Mouse (Mus musculus) testis, postnatal 14 days (tissue): ENCODE data around the gene Vps37c.
A peak's percentile ranks its signal among the peaks of the same experiment; 100 is the strongest.

ENCODE experiments used
- DNase-seq: peaks from one replicate; pipeline ENCODE4 v3.0.0; 2021; ENCODE audit warnings: low spot score

The Vps37c gene

GRCm38 (mm10) chr19:10689470-10690166 is 1.1 kb downstream of the Vps37c start:
- DNase-seq: no peak

GRCm38 (mm10) chr19:10690336-10690735 is 1.8 kb downstream of the Vps37c start:
- DNase-seq: no peak

- no peak for DNase-seq
Observed at GRCm38 (mm10) chr19:10691121-10691520, 2.6 kb downstream of the Vps37c start.

GRCm38 (mm10) chr19:10691660-10692059 is 3.1 kb downstream of the Vps37c start:
- no peak for DNase-seq

DNA sequence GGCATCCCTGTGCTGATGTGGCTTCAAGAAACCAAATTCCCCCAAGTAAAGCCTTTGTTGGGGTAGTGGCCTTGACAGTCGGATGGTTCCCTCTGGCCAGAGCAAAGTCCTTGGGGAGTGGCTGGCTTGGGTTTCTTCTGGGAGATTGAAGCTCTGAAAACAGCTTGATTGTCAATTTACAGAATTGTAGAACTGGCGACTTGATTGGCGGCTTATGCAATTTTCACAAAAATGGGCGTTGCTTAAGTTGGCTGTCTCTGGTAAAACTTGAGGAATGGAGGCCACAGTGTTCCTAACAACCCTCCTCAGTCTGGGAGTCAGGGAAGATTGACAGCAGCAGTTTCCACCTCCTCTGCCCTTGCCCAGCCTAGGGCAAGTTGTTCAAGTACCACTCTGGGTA is 3.8 kb downstream of the Vps37c start:
- no peak for DNase-seq

DNA sequence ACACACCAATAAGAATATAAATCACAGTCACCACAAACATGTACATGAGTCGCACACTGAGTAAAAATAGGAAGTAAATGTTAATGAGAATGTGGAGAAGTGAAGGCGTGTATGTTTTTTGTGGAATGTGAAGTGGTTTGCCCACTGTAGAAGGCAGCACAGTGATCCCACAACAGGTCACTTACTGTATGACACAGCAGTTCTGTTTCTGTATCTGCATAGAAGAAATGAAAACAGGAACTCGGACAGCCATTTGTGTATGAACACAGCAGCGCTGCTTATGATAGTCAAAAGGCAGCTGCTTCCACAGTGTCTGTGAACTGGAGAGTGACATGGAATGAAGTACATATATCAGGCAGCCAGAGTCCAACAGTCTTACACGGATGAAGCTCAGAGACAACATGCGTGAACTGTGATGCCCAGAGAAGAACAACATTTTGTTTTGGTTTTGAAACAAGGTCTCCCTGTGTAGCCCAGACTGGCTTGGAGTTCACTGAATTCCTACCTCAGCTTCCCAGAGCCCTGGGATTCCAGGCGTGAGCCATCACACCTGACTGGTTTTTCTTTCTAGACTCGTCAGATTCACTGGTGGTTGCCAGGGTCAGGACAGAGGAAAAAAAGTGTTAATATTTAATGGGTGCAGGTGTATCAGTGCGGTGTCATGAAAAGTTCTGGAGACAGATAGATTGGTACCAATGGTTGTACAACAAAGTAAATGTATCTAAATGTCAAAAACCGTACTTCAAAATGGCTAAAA is 5.6 kb downstream of the Vps37c start:
- no peak for DNase-seq

- no peak for DNase-seq
Observed at GRCm38 (mm10) chr19:10695801-10696200, 7.3 kb downstream of the Vps37c start.

DNA sequence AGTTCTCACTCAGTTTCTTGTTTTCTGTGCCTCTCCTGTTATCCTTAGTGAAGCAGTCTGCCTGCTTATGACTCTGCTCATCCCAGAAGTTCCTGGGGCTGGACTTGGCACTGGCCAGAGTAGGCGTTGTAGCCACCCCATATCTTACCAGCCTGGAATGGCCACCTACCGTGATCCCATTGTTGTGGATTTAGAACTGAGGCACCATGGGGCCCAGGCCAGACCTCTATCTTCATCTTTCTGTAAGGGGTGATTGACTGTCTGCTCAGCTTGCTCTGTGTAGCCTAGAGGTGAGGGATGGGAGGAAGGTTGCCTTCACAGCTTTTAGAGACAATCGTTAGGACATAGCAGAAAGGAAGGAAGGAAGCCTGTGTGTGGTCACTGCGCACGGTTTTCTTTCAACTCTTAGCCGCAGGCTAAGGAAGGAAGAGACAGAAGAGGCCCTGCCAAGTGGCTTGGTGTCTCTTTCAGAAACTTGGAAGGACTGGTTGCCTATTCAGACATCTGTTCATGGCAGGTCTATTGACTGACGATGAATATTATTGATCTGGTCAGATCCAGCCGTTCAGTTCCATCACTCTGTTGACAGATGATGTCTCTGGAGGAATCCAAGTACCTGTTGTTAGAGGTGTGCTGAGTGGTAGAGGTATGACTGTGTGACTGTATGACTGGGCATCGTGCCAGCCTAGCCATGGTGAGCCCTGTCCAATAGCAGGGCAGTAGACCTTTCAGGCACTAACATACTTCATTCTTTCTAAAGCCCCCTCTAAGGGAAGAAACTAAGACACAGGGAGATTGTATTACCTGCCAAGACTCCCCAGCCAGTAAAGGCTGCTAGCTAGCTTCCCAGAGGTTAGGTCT is 9.8 kb downstream of the Vps37c start:
- no peak for DNase-seq

- DNase-seq: no peak
Observed at GRCm38 (mm10) chr19:10699851-10700250, 11.3 kb downstream of the Vps37c start.

DNA sequence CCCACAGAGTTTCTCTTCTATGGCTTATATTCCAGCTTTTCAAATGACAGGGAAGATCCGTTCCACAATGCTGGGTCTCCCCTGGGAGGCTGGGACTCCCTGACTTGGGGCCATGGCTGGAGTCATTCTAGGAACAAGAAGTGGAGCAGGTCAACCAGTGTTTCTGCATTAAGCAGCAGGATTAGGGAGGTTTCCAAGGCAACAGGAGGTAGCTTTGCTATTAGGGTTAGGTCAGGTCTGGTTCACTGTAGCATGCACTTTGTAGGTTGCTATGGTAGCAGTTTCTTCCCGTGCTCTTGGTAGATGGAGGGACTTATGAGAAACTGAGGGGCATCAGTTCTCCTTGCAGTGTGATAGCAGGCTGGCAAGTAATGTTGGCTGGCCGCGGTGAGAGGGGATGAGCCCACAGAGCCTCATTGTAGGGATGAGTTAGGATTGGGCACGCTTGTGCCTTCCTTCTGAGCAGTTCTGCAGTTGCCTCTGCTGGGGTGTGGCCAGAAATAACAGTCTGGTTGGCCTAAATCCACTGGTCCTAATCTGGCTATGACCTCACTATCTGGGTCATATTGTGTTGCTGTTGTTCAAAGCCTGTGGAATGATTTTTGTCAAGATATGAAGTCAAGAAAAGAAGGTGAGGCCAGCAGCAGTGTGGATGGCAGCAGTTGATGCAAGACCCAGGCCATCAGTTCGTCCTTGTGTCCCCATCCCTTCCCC is 12.6 kb downstream of the Vps37c start:
- DNase-seq: no peak

DNA sequence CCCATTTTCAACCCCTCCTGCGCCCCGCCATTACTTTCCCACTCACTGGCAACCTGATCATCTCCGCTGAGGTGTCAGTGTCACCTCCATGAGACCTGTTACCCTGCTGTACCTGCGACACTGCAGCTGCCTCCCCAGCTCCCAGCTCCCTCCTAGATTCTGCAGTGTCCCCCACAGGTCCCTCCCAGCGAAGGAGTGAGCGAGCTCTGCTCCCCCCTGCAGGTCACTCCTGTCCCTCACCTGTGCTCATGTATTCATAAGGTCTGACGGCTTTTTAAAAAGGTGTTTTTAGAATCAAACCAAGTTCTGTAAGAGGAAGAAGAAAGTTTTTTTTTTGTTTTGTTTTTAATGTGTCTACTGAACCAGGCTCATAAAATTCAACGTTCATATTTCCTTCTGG is 13.6 kb downstream of the Vps37c start:
- no peak for DNase-seq

DNA sequence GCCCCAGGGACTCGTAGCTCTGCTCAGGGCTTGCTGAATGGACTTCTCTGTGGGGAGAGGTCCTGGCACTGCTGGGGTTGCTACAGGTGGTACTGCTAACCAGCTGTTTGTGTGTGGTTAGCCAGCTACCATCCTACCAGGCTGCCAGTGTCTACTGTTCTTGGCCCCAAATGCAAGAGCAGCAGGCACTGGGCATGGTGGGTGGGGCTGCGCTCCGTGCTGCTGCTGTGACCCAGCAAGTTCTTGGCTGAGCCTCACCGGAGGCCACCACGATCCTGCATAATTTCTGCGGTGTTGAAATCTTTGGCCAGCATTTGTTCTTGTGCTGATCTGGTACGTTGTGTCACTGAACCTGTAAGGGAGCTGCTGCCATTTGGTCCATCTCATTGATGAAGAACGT is 14.9 kb downstream of the Vps37c start:
- no peak for DNase-seq

GRCm38 (mm10) chr19:10707087-10707875 is 18.7 kb downstream of the Vps37c start:
- DNase-seq: no peak

- no peak for DNase-seq
Observed at GRCm38 (mm10) chr19:10707881-10708280, 19.3 kb downstream of the Vps37c start.

DNA sequence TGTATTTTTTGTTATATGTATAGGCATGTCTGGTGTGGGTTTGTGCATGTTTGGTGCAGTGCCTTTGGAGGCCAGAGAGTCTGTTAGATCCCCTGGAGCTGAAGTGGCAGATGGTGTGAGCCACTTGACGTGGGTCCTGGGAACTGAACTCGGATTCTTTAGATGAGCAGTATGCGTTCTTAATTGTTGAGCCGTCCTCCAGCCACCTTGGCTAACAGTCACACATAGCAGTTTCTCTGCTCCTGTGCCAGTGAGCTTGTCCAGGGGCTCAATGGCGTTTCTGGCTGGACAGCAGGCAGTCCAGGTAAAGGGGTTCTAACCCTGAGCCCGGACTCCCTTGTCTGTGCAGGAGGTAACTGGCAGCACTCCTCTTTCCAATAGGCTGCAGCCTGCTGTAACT is 20.4 kb downstream of the Vps37c start:
- no peak for DNase-seq

- DNase-seq: peak; percentile 80
Observed at GRCm38 (mm10) chr19:10709360-10710087, 21.0 kb downstream of the Vps37c start.

DNA sequence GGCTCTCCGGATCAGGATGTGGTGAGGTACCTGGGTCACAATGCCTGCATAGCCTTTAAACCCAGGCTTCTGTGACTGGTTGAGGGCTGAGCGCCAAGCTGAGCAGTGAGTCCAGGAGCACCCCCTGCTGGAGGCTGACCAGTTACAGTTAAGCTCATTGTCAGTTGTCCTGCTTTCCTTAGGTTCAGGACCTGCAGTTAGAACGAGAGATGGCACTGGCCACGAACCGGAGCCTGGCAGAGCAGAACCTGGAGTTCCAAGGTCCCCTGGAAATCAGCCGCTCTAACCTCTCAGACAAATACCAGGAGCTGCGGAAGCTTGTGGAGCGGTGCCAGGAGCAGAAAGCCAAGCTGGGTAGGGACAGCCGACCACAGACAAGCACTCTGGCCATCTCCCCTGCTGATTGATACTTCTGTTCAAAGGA is 21.6 kb downstream of the Vps37c start:
- no peak for DNase-seq

DNA sequence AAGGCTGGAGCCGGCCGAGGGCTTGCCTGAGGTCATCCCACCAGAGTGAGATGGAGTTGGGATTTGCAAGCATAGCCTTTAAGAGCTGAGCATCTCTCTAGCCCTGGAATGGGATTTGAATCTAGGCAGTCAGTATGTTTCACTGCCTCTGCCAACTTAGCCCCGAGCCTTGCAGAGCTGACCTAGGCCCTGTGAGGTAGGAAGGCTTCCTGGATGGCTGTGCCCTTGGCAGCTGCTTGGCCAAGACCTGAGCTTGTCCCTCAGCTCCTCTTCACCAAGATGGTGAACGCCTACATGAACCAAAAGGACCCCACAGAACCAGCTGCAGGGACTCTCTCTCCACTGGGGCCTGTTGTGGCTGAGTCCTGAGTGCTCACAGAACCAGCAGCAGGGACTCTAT is 22.2 kb downstream of the Vps37c start:
- DNase-seq: no peak

DNA sequence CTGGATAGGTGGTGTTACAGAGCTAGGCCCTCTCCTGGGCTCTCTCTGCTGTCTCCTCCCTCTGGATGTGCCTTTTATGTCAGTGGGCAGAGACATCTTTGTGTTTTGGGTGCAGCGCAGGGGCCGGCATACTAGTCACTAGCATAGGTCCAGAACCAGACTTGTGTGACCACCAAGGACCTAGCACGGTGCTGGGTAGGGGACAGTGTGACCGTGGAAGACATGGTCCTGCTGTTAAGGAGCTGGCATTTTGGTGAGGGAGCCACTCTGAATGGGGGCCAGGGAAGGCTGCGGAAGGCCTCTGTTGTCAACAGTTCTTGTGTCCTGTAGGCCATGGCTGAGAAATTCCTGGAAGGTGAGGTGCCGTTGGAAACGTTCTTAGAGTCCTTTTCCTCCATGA is 23.7 kb downstream of the Vps37c start:
- DNase-seq: no peak

DNA sequence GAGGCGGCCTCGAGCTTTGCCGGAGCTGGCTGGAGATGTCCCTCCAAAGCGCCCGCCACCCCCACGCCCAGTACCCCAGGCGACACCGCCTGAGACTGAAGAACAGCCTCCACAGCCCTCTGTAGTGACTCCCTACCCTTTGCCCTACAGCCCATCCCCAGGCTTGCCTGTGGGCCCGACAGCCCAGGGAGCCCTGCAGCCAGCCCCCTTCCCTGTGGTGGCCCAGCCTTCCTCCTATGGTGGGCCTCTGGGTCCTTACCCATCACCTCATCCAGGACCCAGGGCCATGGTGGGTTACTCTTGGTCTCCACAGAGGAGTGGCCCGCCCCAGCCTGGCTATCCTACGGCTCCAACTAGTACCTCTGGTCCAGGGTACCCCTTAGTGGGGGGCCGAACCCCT is 24.1 kb downstream of the Vps37c start:
- no peak for DNase-seq

GRCm38 (mm10) chr19:10713551-10713950 is 25.0 kb downstream of the Vps37c start:
- DNase-seq: no peak
